Mouse (Mus musculus) erythroblast, embryonic 14.5 days (primary cell): ENCODE measurements around the gene Sphk1.

ENCODE experiments used
- GATA1 ChIP-seq: IDR thresholded peaks from 2 replicates; pipeline ENCODE4 v1.6.1; 2012; ENCODE audit warnings: low read length, inconsistent platforms, mixed read lengths
- TAL1 ChIP-seq: IDR thresholded peaks from 3 replicates; pipeline ENCODE4 v1.6.1; 2012; ENCODE audit warnings: low read length, inconsistent platforms, mixed read lengths

- TF ChIP-seq TAL1 (no peak), GATA1 (no peak)
Observed at GRCm38 (mm10) chr11:116493795-116494252, 36.9 kb upstream of the Sphk1 start, which contains the start of gene Prpsap1.
